Mouse (Mus musculus) MEL (cell line): Measurements from ENCODE around the gene Mns1.

ENCODE experiments used
- CTCF ChIP-seq, 3 experiments: IDR thresholded peaks in 2 of 3; conservative IDR thresholded peaks in 1 of 3; 2 replicates each; pipeline ENCODE4 v1.5.1; 2011 to 2012; ENCODE audit warnings: low read length in 3 of 3, low read depth in 2 of 3, mild to moderate bottlenecking in 2 of 3, improper control_type of control experiment in 1 of 3, inconsistent platforms in 1 of 3, mixed read lengths in 1 of 3, moderate library complexity in 1 of 3; ENCODE audit not compliant: control insufficient read depth in 1 of 3, insufficient read depth in 1 of 3, poor library complexity in 1 of 3, severe bottlenecking in 1 of 3
- EP300 ChIP-seq, 2 experiments: IDR thresholded peaks; 2 replicates each; pipeline ENCODE4 v1.6.1; 2011; ENCODE audit warnings: improper control_type of control experiment in 2 of 2, low read length in 2 of 2, low read depth in 1 of 2, mild to moderate bottlenecking in 1 of 2
- POLR2A ChIP-seq, 2 experiments: IDR thresholded peaks; 2 replicates each; pipeline ENCODE4 v1.6.1; 2011 to 2012; ENCODE audit warnings: low read length in 2 of 2, mild to moderate bottlenecking in 2 of 2, control low read depth in 1 of 2, improper control_type of control experiment in 1 of 2, low read depth in 1 of 2, moderate library complexity in 1 of 2; ENCODE audit not compliant: control insufficient read depth in 1 of 2, insufficient read depth in 1 of 2, poor library complexity in 1 of 2
- USF1 ChIP-seq: IDR thresholded peaks from 2 replicates; pipeline ENCODE4 v1.6.1; 2014; ENCODE audit warnings: low read depth, mild to moderate bottlenecking, inconsistent platforms, low read length, improper control_type of control experiment, moderate library complexity

- TF ChIP-seq CTCF (IDR thresholded peaks at IDR 0.05 in 2 of 3, conservative IDR thresholded peaks at IDR 0.05 in 1 of 3; ENCODE audit: control insufficient read depth in 1 of 3, insufficient read depth in 1 of 3, low read depth in 2 of 3, low read length in 3 of 3, poor library complexity in 1 of 3, severe bottlenecking in 1 of 3), result no peak
- no peak for TF ChIP-seq EP300 (IDR thresholded peaks at IDR 0.05; ENCODE audit: low read depth in 1 of 2, low read length in 2 of 2)
- no peak for TF ChIP-seq POLR2A (IDR thresholded peaks at IDR 0.05; ENCODE audit: control insufficient read depth in 1 of 2, insufficient read depth in 1 of 2, low read depth in 1 of 2, low read length in 2 of 2, poor library complexity in 1 of 2)
- TF ChIP-seq USF1, result no peak
Observed at GRCm38 (mm10) chr9:72388934-72389333, 48.9 kb upstream of the Mns1 start.
